Mouse (Mus musculus): ENCODE data around the gene Tmtc2. TPM values are rescaled to one million over a fixed set of nuclear protein-coding genes. Genes with fewer than 3 reads are reported as not detected.
A peak's percentile ranks its signal among the peaks of the same experiment; 100 is the strongest.

Gene Tmtc2
- total RNA-seq, 2 experiments from 2014 or later: 10.5 to 11.9 TPM

GRCm38 (mm10) chr10:105427625-105428024, 146.6 kb downstream of the Tmtc2 start:
- DNase-seq (ENCODE audit: extremely low spot score in 1 of 2, low spot score in 1 of 2): peak in 1 of 2 experiments; percentile 8

DNA sequence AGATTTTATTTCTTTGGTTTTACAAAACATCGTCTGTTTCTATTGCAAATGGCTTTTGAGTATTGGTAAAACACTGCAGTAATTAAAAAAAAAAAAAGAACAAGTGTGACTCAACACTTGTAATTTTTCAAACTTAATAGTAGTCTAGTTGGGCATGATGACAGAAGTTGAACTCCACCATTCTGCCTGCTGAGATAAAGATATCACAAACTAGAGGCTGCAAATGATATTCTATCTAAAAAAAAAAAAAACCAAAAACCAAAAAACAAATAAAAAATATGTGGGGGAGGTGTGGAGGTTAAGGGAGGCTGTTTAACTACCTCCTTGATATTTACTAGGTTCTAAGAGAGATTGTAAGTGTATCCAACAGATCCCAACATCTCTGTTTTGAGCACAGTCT, 149.2 kb downstream of the Tmtc2 start:
- no peak for DNase-seq (ENCODE audit: extremely low spot score in 1 of 2, low spot score in 1 of 2)

- DNase-seq (ENCODE audit: extremely low spot score in 1 of 2, low spot score in 1 of 2): no peak
Observed at GRCm38 (mm10) chr10:105423187-105423586, 151.1 kb downstream of the Tmtc2 start.

GRCm38 (mm10) chr10:105417845-105418383, 156.3 kb downstream of the Tmtc2 start:
- no peak for DNase-seq (ENCODE audit: extremely low spot score in 1 of 2, low spot score in 1 of 2)

DNA sequence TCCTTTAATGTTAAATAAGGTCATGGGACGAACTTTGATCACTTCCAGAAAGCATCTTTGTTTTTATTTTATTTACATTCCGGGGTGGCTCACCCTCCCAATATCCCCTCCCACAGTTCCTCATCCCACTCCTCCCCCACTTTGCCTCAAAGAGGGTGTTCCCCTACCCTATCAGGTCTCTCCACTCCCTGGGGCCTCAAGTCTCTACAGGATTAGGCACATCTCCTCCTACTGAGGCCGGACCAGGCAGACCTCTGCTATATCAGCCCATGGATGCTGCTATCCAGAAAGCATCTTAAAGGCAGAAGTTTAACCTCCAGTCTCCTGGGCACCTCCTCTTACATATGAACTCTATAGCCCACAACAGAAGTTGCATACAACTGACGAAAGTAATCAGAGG, 157.7 kb downstream of the Tmtc2 start:
- no peak for DNase-seq (ENCODE audit: extremely low spot score in 1 of 2, low spot score in 1 of 2)

DNA sequence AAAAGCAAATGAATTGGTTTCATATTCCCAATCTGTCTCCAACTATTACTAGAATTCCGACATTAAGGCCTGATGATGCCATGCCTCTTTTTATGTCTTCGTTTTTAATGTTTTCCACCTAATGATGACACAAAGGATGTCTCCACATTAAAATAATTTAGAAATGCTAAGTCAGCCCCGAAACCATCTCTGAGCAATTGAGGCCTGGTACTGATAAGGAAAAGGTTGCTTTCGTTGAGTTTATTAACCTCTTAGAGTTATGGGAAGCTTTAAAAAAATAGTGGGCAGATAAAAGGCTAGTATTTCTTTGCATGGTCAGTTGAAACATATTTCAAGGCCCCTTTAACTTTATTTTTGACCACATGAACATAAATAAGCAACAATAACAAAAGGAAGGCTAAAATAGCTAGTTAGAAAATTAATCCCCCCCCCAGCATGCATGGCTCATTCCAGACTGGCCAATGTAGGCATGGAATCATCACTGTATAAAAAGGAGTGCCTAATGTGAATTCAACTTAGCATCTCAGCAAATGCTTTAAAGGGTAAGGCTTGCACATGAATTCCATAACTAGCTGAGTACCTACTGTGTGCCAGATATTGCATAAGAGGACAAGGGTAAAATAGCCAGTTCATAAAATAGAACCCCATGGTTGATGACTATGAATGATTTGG, 168.3 kb downstream of the Tmtc2 start:
- DNase-seq (ENCODE audit: extremely low spot score in 1 of 2, low spot score in 1 of 2): no peak

GRCm38 (mm10) chr10:105403931-105404330, 170.3 kb downstream of the Tmtc2 start:
- DNase-seq (ENCODE audit: extremely low spot score in 1 of 2, low spot score in 1 of 2): no peak

- DNase-seq (ENCODE audit: extremely low spot score in 1 of 2, low spot score in 1 of 2): no peak
Observed at GRCm38 (mm10) chr10:105402481-105402779, 171.8 kb downstream of the Tmtc2 start.

DNA sequence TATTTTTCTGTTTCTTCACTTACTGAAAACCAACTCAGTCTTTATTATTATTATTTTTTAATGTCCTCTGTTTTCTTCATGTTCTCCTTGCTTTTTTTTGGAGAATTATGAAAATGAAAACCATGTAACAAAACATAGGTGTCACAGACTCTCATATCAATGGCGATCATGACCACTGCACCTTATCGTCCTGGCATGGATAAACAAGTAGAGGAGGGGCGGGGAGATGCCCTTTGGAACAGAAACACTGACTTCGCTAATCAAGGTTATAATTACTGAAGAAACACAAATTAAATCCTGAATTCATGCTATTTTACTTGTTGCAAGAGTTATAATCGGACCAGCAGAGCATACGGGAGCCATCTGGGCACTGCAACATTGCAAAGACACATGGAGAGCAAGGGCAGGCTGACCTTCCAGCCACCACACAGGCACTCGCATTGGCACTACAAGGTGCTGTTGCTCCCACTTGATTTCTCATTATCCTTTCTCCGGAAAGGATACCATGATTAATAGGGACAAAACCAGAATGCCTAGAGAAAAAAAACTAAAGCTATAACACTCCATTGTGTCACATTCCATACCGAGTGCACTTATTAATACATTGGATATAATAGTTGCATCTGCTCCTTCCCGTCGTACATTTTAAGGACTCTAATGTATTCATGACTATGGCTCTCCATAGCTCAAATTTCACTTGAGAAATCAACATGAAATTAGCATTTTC, 172.3 kb downstream of the Tmtc2 start:
- DNase-seq (ENCODE audit: extremely low spot score in 1 of 2, low spot score in 1 of 2): no peak

DNA sequence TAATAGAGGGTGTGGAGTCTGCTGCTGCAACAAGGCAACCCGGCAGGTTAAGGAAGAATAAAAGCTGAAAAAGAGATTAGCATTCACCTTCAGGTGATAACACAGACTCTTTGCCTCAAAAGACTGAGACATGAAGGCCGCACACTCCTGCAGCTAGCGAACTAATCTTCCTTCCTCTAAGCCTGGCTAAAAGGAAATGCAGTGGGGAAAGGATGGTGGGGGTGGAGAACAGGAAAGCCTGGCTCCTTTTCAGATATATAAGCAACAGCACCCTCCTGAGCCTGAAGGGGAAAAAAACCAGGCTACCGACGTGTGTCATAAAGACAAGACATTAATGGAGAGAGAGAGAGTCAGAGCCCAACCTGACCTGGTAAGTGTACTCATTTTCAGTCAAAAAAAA, 174.9 kb downstream of the Tmtc2 start:
- no peak for DNase-seq (ENCODE audit: extremely low spot score in 1 of 2, low spot score in 1 of 2)

DNA sequence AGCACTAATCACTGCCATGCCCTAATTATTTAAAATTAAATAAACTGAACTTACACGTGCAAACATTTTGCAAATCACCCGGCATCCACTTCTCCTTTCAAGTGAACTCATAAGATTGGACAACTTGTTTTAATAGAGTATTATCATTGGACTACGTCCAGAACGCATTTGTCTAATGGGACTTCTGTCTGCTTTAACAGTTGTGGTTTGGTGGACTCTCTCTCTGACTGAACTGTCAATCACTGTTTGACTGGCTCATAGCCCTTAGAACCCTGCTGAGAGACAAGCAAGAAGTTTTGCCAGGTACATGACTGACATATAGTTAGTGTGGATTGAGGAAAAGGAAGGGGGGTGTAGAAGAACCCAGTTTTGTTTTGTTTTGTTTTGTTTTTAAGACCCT, 190.2 kb downstream of the Tmtc2 start:
- no peak for DNase-seq (ENCODE audit: extremely low spot score in 1 of 2, low spot score in 1 of 2)

DNA sequence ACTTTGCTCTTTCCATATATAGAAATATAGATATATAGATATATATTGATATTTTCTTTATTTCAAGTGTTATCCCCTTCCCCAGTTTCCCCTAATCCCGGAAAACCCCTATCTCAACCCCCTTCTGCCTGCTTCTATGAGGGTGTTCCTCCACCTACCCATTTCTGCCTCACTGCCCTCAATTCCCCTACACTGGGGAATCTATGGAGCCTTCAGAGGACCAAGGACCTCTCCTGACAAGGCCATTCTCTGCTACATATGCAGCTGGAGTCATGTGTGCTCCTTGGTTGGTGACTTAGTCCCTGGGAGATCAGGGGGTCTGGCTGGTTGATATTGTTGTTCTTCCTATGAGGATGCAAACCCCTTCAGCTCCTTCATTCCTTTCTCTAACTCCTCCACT, 192.5 kb downstream of the Tmtc2 start:
- no peak for DNase-seq (ENCODE audit: extremely low spot score in 1 of 2, low spot score in 1 of 2)

GRCm38 (mm10) chr10:105381202-105381601, 193.0 kb downstream of the Tmtc2 start:
- DNase-seq (ENCODE audit: extremely low spot score in 1 of 2, low spot score in 1 of 2): no peak

GRCm38 (mm10) chr10:105380584-105380983, 193.7 kb downstream of the Tmtc2 start:
- DNase-seq (ENCODE audit: extremely low spot score in 1 of 2, low spot score in 1 of 2): no peak

GRCm38 (mm10) chr10:105377711-105378110, 196.5 kb downstream of the Tmtc2 start:
- DNase-seq (ENCODE audit: extremely low spot score in 1 of 2, low spot score in 1 of 2): no peak

DNA sequence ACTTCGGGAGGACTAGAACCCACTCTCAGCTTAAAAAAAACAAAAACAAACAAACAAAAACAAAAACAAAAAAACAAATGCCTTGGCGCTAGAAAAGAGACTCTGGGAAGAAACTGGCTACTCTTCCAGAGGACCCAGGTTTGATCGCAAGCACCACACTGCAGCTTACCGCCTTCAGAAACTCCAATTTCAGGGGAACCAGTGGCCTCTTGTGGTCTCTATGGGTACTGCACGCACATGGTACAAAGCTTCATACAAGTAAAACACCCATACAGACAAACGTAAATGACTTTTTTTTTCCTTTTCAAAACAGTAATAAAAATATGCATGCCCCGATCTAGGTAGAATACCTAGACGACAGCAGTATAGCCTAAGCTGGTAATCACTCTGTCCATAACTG, 201.0 kb downstream of the Tmtc2 start:
- DNase-seq (ENCODE audit: extremely low spot score in 1 of 2, low spot score in 1 of 2): no peak

DNA sequence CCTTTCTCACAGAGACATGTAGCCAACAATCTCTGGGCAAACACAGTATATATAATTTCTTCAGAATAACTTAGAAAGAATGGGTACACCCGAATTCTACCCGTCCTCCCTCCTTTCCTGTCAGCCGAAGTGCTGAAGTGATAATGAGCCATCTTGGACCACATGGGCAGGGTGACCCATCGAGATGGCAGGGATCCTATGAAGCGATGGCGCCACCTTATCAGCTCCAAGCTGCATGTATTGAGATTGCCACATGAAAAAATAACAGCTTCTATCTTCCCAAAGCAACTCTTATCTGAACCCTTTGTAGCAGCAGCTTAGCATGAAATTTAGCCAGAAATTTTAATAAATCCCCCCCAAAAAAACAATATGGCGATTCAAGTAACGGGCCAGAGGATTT, 206.0 kb downstream of the Tmtc2 start:
- DNase-seq (ENCODE audit: extremely low spot score in 1 of 2, low spot score in 1 of 2): no peak

- DNase-seq (ENCODE audit: extremely low spot score in 1 of 2, low spot score in 1 of 2): no peak
Observed at GRCm38 (mm10) chr10:105364480-105364879, 209.8 kb downstream of the Tmtc2 start.

- no peak for DNase-seq (ENCODE audit: extremely low spot score in 1 of 2, low spot score in 1 of 2)
Observed at GRCm38 (mm10) chr10:105350301-105350700, 223.9 kb downstream of the Tmtc2 start.

- no peak for DNase-seq (ENCODE audit: extremely low spot score in 1 of 2, low spot score in 1 of 2)
Observed at GRCm38 (mm10) chr10:105345920-105346319, 228.3 kb downstream of the Tmtc2 start.

GRCm38 (mm10) chr10:105332856-105333255, 241.4 kb downstream of the Tmtc2 start:
- DNase-seq (ENCODE audit: extremely low spot score in 1 of 2, low spot score in 1 of 2): no peak

DNA sequence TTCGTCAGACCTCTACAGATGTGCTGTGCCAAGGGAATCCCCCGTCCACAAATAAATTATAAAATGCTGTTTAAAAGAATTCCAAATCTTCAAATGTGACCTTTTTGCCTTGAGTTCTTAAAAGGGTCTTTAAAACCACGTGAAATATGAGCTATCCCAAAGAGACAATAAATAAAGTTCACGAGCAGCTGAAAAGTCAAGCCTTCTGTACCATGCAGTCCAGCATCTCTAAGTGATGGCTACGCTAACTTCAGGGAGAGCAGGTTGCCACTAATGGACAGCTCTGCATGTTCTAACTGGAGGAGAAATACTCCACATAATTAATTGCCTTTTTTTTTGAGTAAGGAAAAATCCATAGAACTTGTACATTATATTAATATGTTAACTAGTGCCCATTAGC, 243.9 kb downstream of the Tmtc2 start:
- DNase-seq (ENCODE audit: extremely low spot score in 1 of 2, low spot score in 1 of 2): no peak

All from layer of hippocampus, postnatal 25 days (tissue).